Mouse (Mus musculus) mesoderm, embryonic 11.5 days (tissue): ENCODE data around the gene Plch1.
A peak's percentile ranks its signal among the peaks of the same experiment; 100 is the strongest.

Experiments used
- DNase-seq: peaks from one replicate; pipeline ENCODE4 v3.0.0-alpha.2; 2012; ENCODE audit warnings: low read depth, low spot score

Plch1 gene

GRCm38 (mm10) chr3:63726667-63727342 lies 172.5 kb downstream of the Plch1 start:
- DNase-seq, result no peak

GRCm38 (mm10) chr3:63693694-63694093 lies 205.6 kb downstream of the Plch1 start:
- DNase-seq, result no peak

GRCm38 (mm10) chr3:63692727-63693126 lies 206.5 kb downstream of the Plch1 start:
- DNase-seq, result peak; percentile 9

GRCm38 (mm10) chr3:63668779-63669178 lies 230.5 kb downstream of the Plch1 start:
- peak; percentile 45 for DNase-seq

- no peak for DNase-seq
These were observed 234.0 kb downstream of the Plch1 start for GRCm38 (mm10) chr3:63665307-63665706.

- DNase-seq, result no peak
These were observed 234.6 kb downstream of the Plch1 start for GRCm38 (mm10) chr3:63664575-63665243.
